Mouse (Mus musculus) frontal cortex, adult (tissue): ENCODE data around the gene Cdc42ep1.

Experiments used
- ATAC-seq: cut with Nextera tagmentation; 2 replicates; pipeline ENCODE4 v1.9.2; 2017; ENCODE audit warnings: mild to moderate bottlenecking, moderate library complexity, mixed read lengths; ENCODE audit not compliant: low TSS enrichment

Cdc42ep1 gene

DNA sequence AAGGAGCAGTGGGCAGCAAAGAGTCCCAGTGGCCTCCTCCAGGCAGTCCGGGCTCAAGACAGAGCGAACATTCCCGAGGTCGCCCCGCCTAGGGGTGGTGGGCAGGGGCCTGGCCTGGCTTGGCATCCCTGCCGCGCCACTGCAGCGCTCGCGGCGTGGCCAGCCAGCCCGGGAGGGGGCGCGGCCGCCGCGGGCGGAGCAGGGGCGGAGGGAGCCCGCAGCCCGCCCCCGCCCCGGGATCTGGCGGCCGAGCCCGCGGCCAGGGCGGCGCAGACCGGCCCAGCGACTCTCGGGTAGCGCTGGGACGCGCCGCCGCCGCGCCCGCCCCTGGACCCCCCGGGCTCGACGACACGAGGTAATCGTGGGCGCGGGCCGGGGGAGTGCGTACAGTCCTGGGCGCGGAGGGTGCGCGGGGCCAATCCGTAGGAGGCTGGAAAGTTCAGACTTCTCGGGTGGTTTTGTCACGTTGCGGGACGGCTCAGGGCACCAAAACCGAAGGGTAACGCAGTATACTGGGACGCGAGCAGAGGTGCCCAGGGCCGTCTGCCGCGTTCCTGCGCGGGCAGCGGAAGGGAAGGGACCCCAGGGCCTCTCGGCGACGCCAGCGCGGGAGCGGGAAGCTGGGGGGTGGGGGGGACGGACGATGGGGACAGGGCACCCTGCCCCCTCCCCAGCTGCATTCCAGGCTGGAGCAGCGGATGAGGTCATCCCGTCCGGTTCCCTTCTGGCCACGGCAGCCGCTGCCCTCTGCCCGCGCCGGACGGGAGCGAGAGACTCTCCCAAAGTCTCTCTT lies at the start of gene Cdc42ep1:
Cdc42ep1 (plus strand) TSS at position 254 of the 793 bp plus-strand sequence.
- ATAC-seq = peak; percentile 50

DNA sequence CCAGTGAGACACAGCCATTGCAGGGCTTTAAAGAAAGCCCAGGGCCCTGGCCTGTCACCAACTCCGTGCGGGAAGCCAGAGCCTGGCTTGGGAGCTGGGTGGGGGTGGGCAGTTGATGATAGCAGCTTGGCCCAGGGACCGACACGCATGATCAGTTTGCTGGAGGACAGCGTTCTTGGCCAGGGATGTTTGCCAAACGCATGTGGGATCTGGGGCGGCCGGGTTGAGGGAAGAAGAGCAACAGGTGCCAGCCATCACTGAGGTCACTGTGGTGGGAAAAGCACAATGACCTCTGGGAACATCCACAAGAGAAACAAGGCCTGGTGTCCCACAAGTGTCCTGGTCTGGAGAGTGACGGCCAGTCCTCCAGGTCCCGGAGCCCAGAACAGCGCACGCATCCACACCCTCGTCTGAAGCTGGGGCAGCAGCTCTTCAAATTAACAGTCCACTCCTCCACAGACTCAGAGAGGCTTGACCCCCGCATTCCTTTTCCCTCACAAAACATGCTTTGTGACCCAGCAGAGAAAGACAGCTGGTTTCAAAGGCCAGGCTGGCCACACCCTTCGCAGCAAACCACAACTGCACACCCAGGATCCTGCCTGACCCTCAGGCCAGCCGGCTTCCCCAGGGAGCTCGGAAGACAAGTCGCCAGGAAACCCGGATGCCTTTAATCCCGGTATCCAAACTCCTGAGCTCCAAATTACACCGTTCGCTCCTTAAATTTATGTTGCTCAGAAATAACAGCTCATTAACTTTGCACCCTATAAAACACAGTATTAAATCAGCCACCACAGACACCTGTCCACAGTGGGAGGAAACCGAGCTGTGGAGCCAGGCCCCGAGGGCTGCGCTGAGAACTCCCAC lies 46.0 kb upstream of the Cdc42ep1 start:
- no peak for ATAC-seq

DNA sequence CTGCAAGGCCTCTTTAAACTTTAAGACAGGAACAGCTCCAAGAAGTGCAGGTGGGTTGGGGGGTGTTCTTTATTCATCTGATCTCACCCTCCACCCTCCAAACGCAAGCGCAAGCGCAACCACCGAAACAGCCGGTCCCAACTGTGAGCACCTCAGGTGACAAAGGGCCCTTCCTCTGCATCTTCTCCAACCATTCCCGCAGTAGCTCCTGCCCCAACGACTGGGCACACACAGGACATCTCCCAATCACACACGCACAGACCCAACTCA lies 45.4 kb upstream of the Cdc42ep1 start:
- no peak for ATAC-seq

DNA sequence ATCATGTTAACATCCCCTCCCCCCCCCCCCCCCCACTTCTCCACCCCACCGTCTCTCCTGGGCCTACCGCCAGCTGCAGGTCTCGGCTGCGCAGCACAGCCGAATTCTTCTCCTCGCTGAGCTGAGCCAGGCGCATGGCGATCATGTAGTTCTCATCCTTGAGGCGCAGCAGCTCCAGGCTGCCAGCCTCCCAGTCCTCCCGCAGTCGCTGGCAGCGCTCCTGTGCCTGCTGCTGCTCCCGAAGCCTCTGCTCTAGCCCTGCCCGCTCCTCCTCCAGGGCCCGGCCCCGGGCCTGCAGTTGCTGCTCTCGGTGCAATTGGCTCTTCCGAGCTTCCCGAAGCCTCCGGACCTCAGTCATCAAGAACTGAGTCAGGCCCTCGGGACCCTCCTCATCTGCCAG lies 43.4 kb upstream of the Cdc42ep1 start:
- ATAC-seq = peak; percentile 90

DNA sequence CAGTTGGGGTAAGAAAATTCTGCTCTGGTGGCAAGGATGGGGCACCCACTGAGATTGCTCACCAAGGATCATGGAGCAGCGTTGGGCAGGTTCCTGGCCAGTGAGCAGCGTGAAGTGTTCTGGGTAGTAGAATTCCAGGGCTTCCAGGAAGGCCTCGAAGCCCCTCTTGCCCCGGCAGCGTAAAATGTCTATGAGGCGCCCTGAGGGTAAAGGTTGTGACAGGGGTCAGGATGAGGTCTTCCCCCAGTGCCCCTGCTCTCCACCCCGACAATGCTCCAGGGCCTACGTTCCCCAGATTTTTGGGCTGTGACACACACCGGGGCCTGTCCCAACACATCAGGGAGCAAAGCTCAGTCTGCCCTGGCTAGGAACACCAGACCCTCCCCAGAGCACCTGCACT lies 40.9 kb upstream of the Cdc42ep1 start:
- ATAC-seq = no peak

DNA sequence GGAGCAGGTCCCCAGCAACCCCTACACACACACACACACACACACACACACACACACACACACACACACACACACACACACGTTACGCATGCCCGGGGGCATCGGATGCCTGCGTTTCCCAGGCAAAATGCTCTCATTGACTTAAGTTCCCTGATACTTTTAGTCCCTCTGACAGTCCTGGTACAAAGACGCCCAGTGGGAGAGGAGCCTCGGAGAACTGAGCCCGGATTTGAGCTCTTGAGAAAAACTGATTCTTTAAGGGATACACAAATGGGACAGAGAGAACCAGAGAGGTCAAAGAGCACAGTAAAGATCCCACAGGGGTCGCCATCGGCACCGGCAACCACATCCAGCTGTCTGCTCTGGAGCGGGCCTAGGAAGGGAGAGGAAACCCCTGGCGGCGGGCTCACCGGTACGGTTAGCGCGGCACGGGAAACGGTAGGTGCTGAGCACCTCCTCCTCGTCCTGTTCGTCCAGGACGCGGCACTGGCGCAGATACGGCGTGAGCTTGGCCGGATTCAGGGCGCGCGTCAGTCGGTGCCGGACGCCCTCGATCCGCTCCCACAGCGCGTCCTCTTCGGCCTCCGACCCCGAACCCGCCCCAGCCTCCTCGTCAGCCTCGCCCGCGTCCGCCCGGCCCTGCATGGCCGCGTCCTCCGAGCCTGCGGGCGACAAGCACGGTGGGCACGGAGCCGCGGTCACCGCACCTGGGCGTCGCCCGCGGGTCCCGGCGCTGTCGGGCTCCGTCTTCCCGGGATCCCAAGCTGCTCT lies 40.3 kb upstream of the Cdc42ep1 start:
- ATAC-seq = no peak

DNA sequence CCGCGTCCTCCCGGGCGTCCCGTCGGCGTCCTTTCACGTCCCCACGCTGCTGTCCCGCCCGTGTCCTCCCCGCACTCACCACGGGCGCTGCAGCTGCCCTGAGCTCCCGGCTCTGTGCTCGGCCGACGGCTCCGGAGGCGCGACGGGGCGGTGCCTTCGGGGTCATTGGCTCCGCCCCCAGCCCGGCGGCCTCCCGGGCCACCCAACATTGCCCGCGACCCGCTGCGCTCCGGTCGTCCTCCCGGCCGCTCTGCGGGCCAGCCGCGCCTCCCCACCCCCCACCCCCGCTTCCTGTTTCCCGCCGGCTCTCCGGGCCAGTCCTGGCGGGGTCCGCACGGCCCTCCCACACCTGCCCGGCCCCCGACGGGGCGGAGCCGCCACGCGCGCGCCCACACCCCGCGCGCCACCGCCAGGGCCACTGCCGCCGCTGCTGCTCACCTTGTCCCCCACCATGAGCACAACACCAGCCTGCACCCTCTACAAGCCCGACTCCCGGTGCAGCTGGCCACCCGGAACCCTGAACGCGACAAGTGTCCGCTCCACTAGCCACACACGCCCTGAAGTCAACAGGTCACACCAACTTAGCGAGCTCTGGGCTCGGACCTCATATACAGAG lies 39.5 kb upstream of the Cdc42ep1 start, which contains the start of gene Card10:
Card10 (minus strand) TSS at position 267 of the 616 bp plus-strand sequence.
- ATAC-seq = no peak

DNA sequence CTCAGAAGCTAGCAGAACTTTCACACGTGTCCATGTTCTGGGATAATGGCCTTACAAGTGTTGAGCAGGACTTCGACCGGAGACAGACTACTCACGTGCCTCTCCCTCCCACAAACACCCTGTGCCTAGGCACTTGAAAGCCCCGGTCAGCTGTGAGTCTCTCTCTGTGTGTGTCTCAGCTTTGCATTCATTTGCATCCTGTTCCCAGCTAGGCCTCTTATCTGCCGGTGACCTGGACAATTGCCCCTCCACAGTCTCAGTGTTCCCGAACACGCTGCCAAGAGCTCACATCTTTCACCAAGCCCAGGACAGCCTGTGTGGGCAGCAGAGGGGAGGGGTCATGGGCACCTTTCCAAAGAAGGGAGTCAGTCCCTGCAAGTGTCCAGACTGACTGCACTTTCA lies 38.9 kb upstream of the Cdc42ep1 start:
- no peak for ATAC-seq

DNA sequence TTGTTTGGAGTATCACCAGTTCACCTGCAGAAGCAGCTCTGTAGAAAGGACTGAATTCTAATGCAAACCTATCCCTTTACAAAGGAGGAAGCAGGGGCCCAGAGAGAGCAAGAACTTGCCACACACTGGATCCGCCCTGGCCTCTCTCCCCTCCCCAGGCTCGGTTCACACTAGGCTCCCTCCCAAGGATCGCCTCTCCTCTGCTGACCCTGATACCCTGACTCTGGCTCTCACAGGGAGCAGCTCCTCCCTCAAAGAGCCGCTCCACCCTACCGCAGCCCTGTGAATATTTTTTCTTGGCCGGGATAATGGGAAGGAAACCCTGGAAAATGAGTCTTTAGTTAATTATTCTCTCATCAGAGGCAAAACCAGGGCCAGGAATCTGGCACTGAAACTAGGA lies 38.1 kb upstream of the Cdc42ep1 start:
- ATAC-seq = no peak

DNA sequence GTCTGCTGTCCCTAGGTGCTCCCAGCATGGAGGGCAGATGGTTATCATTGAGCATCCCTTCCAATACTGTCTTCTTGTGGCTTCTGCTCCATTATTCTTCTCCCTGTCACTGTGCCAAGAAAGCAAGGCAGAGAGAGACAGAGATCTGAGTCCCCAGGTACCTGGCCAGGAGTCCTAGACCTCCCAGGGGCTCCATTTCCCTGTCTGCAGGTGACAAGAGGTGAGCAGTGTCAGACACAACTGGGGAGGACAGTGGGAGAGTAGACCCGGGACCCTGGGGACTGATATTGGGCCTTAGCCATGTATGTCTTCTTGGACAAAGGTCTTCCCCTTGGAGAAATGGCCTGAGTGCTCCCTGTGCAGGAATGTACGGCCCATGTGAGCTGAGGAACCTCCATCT lies 37.1 kb upstream of the Cdc42ep1 start:
- no peak for ATAC-seq

DNA sequence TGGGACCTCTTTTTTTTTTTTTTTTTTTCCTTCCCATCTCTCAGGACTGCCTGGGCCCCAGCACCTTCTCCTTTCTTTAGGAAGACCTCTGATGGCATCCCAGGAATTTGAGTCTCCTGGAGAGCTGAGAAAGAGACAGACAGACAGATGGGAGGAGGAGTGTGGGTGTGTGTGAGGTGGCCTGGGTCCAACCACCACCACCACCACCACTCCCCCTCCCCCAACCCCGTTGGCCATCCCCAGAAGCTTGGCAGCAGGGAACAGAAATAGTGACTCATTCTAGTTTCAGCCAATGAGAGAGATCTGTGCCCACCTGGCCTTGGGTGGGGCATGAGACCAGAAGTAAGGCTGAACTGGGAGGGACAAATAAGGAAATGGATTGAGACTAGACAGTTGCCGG lies 35.8 kb upstream of the Cdc42ep1 start:
- ATAC-seq = no peak

DNA sequence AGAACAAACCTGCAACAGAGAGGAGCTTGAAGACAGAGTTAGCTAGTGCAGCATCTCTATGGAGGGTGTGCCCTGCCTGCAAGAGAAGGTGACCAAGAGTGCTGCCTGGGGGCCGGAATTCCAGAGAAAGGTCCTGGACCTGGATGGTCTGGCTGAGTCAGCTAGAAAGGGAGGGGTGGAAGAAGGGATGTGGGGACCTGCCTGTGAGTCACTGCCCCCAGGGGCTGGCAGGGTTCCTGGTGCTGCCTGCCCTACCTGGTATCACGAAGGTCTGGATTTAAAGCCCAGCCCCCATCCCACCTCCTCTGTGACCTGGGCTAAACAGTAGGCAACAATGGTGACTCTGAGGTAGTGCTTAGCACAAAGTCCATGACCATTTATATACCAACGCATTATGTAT lies 35.3 kb upstream of the Cdc42ep1 start:
- no peak for ATAC-seq

DNA sequence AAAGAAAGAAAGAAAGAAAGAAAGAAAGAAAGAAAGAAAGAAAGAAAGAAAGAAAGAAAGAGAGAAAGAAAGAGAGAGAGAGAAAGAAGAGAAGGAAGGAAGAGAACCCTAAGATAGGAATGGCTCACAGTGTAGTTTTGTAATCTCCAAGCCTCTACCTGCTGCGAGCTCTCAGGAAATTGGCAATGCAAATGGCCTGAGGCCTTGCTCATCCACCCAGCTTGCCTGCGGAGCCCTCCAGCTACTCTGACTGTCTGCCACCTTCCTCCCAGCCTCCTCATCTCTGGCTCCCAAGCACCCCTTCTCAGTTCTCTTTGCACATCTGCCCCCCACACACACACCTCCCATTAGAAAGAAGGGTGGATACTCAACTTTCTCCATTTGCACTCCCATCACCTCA lies 33.4 kb upstream of the Cdc42ep1 start:
- no peak for ATAC-seq

DNA sequence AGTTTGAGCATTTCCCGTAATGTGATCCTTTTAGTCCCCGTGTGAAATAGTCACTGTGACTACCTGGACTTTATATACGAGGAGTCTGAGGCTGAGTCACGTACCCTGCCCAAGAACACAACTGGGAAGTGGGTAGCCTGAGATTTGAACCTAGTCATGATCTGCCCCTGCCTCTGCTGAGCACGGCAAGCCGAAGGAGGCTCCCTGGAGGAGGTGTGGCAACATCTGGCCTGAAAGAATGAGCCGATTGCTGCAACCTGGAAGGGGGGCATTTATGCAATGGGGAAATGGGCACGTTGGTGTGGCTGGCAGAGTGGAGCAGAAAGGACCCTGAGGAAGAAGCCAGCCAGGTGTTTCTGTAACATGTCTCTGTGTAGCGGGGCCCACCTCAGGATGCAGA lies 32.7 kb upstream of the Cdc42ep1 start:
- no peak for ATAC-seq

DNA sequence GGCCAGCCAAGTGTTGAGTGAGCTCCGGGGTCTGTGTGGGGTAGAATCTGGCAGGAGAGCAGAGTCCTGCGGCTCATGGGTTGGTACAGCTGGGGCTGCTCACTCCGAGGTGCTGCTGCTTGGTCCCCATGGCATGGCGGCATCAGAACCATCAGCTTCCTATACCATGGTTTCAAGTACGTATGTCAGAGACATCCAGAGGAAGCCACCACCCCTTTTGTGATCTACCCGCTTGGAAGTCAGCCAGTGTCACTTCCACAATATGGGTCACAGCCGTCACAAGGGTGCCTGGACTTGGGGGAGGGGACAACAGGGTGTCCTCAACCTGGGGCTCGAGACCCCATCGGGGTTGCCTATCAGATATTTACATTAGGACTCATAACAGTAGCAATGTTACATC lies 32.3 kb upstream of the Cdc42ep1 start:
- ATAC-seq = no peak

DNA sequence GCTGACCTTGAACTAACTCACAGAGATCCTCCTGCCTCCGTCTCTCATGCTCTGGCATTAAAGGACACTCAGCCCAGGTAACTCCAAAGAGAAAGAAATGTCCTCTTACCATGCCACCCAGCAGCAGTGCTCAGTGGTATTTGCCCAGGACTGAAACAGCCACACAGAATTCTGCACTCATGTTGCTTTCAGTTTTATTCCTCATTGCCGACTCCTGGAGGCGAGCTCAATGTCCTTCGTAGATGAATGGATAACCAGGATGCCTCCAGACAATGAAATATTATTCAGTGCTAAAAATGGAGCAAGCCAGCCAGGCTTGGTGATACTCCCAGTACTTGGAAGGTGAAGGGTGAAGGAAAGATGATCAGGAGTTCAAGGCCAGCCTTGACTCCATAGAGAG lies 28.8 kb upstream of the Cdc42ep1 start:
- no peak for ATAC-seq

DNA sequence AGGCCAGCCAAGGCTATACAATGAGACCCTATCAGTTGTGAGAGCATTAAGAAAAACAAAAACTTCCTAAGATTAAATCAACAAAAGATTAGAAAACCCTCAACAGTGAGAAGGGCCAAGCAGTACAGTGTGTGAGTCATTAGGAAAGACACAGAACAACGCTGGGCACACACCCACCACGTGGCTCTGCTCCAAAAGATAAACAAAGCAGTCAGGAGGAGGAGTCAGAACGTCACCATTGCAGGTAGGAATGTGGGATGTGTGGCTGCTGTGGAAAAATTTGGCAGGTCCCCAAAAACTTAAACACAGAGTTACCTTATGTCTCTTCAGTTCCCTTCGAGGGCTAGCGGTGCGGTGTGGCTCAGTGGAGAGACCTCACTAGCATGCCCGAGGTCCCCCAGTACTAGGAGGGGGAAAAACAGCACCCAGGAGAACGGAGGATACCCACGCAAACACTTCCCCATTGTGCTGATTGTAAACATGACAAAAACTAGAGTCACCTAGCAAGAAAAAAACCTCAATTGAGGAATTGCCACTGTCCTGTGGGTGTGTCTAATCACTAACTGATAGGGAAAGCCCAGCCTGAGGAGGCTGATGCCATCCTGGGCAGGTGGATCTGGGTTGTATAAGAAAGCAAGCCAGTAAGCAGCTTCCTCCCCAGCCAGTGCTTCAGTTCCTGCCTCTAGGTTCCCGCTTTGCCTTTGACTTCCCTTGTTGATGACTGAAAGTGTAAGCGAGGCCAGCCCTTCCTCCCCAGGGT lies 26.9 kb upstream of the Cdc42ep1 start:
- ATAC-seq = no peak

DNA sequence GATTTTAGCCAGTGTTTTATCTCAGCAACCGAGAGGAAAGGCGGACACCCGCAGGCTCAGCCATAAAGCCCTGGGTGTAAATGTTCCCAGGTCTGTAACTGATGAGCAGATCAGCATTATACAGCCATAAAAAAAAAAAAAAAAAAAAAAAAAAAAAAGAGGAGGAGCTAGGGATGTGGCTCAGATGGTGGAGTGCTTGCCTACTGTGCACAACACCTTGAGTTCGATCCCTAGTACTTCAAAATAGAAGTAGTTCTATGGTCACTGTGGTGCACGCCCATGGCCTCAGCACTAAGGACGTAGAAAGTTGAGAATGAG lies 26.4 kb upstream of the Cdc42ep1 start:
- no peak for ATAC-seq

DNA sequence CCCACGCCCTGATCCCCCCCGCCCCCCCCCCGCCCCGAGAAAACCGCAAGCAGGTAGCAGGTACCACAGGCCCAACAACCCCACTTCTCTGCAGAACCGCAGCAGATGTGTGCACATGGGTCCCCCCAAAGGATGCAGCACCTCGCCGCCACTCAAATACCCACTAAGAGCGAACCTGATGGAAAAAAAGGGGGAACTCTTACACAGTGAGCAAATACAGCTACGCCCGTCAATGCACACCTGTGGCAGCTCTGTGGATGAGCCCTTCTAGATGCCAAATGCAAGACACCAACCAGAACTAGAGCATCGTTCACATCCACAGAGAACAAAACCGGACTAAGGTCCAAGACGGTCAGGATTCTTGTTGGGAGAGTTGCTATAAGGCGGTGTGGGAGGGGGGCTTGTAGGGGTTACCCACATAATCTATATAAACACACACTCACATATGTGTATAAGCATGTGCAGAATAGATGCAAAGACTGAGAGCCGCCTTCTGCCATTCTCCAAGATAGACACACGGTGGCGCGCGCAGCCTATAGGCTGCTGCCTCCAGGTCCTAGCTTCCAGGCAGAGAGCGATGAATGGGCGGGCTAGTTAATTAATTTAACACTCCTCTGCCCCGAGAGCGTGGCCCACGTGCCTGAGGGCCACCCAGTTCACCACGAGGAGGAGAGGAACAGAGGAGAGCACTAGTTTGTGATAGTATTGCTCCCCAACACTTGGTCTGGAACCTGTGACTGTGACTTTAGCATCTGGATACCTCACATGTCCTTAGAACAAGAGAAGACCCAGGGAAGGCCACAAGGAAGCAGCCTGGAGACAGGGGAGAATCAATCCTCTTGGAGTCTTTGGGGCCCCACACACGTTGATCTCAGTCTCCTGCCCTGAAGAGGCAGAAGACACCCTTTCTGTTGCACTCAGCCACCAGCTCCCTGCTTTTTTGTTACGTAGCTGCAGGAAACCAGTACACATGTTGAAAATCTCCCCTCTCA lies 15.9 kb upstream of the Cdc42ep1 start:
- peak; percentile 88 for ATAC-seq

DNA sequence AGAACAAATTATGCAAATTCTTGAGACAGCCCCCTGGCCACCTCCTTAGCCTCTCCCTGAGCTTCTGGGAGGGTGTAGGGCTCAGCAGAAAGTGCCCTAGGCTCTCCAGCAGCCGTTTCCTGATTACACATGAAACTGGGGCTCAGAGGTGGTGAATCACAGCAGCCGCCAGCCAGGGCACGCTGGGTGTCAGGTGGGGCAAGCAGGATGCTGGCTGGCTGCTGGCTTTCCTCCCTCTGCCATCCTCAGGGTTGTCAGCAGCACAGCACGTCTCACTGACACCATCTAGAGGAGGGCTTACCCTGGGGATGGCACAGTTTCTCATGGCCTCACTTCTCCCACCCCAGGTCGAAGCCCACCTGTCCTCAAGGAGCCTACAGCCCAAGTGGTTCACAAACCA lies 14.1 kb upstream of the Cdc42ep1 start:
- ATAC-seq = no peak
